Mouse (Mus musculus) kidney, postnatal 0 days (tissue): ENCODE data around the gene Epas1. TPM values are rescaled to one million over a fixed set of nuclear protein-coding genes. Genes with fewer than 3 reads are reported as not detected.

ENCODE experiments used
- ATAC-seq: fragments of 200-750 bp; cut with Nextera tagmentation; replicated peaks from 2 replicates; pipeline ENCODE4 v1.8.0; 2017; ENCODE audit warnings: low read depth, moderate number of reproducible peaks, moderate TSS enrichment, moderate library complexity; ENCODE audit not compliant: low FRiP score
- DNase-seq: peaks from one replicate; pipeline ENCODE4 v3.0.0-alpha.2; 2016; ENCODE audit warnings: low spot score
- H3K27ac ChIP-seq: fragments of 300-500 bp; sonication (generic); 2 replicates; pipeline ENCODE4 v1.5.1; 2014; ENCODE audit warnings: mild to moderate bottlenecking
- H3K27me3 ChIP-seq: fragments of 300-500 bp; sonication (generic); 2 replicates; pipeline ENCODE4 v1.6.1; 2014; ENCODE audit warnings: low read length, mixed read lengths; ENCODE audit not compliant: insufficient read depth
- H3K36me3 ChIP-seq: fragments of 300-500 bp; sonication (generic); 2 replicates; pipeline ENCODE4 v1.6.1; 2014; ENCODE audit warnings: low read length, mixed read lengths; ENCODE audit not compliant: insufficient read depth
- H3K4me1 ChIP-seq: fragments of 300-500 bp; sonication (generic); replicated peaks from 2 replicates; pipeline ENCODE4 v1.6.1; 2014; ENCODE audit warnings: antibody characterized with exemption, low read length, mixed read lengths; ENCODE audit not compliant: insufficient read depth
- H3K4me2 ChIP-seq: fragments of 300-500 bp; sonication (generic); 2 replicates; pipeline ENCODE4 v1.6.1; 2014; ENCODE audit warnings: mild to moderate bottlenecking, low read length, moderate library complexity, mixed read lengths
- H3K4me3 ChIP-seq: fragments of 300-500 bp; sonication (generic); replicated peaks from 2 replicates; pipeline ENCODE4 v1.5.1; 2014; ENCODE audit warnings: low read depth, low read length
- H3K9ac ChIP-seq: fragments of 300-500 bp; sonication (generic); 2 replicates; pipeline ENCODE4 v1.6.1; 2014; ENCODE audit warnings: low read depth, low read length
- H3K9me3 ChIP-seq: fragments of 300-500 bp; sonication (generic); replicated peaks from 2 replicates; pipeline ENCODE4 v1.6.1; 2016; ENCODE audit warnings: low read length, inconsistent platforms, mixed read lengths
- CTCF ChIP-seq: IDR thresholded peaks from 2 replicates; pipeline ENCODE4 v1.5.1; 2016; ENCODE audit warnings: antibody characterized with exemption, low read depth, mild to moderate bottlenecking, moderate library complexity
- WGBS: fragments of 180-500 bp; shearing (Covaris S2); extraction: QIAGEN DNeasy Blood & Tissue Kit; methylation state at CpG from one replicate; pipeline ENCODE4 v1.1.7; 2014; 5-methylcytosine and 5-hydroxymethylcytosine counted together
- polyA plus RNA-seq: library from polyadenylated mRNA; unstranded; fragments of >200 nt; fragmentation: Nextera tagmentation; extraction: Ambion mirVana; gene quantifications from 2 replicates; pipeline ENCODE4 v1.2.1, GENCODE M21; 2015

Epas1 gene
- polyA plus RNA-seq, 1 experiment from 2014 or later = 14.3 TPM

GRCm38 (mm10) chr17:86713591-86713990 is 39.9 kb upstream of the Epas1 start:
- no peak overlapping the region for H3K9ac ChIP-seq
- H3K27ac ChIP-seq = no peak overlapping the region
- H3K4me2 ChIP-seq = no peak overlapping the region
- TF ChIP-seq CTCF = no peak
- H3K9me3 ChIP-seq = no peaks in the 10 kb centered on the region
- ATAC-seq = peak; percentile 63
- H3K4me1 ChIP-seq = peaks cover 4% of the 10 kb centered on the region; the same call in 1 of the 2 replicates
- H3K36me3 ChIP-seq = no peaks in the 10 kb centered on the region
- no peak overlapping the region for H3K4me3 ChIP-seq
- WGBS = 7% methylated on average over 8 of the region's 8 CpGs
- peak; percentile 80 for DNase-seq
- H3K27me3 ChIP-seq = no peaks in the 10 kb centered on the region

GRCm38 (mm10) chr17:86724786-86725415 is 28.6 kb upstream of the Epas1 start:
- no peak overlapping the region for H3K4me3 ChIP-seq
- no peak for DNase-seq
- no peak for TF ChIP-seq CTCF
- no peaks in the 10 kb centered on the region for H3K4me1 ChIP-seq
- no peaks in the 10 kb centered on the region for H3K9me3 ChIP-seq
- H3K36me3 ChIP-seq = no peaks in the 10 kb centered on the region
- no peak overlapping the region for H3K9ac ChIP-seq
- H3K27me3 ChIP-seq = no peaks in the 10 kb centered on the region
- H3K4me2 ChIP-seq = no peak overlapping the region
- ATAC-seq = no peak
- 63% methylated on average over 8 of the region's 8 CpGs for WGBS
- no peak overlapping the region for H3K27ac ChIP-seq

- H3K4me1 ChIP-seq = no peaks in the 10 kb centered on the region
- WGBS = 88% methylated on average over 7 of the region's 7 CpGs
- H3K9me3 ChIP-seq = no peaks in the 10 kb centered on the region
- H3K27me3 ChIP-seq = no peaks in the 10 kb centered on the region
- H3K4me2 ChIP-seq = no peak overlapping the region
- no peaks in the 10 kb centered on the region for H3K36me3 ChIP-seq
- DNase-seq (no peak), ATAC-seq (no peak)
- no peak overlapping the region for H3K9ac ChIP-seq
- no peak for TF ChIP-seq CTCF
- H3K27ac ChIP-seq = no peak overlapping the region
- H3K4me3 ChIP-seq = no peak overlapping the region
Measured at GRCm38 (mm10) chr17:86726480-86726879, 27.0 kb upstream of the Epas1 start.

- Histone ChIP-seq H3K27me3 (no peaks in the 10 kb centered on the region), H3K27ac (no peak overlapping the region), H3K36me3 (no peaks in the 10 kb centered on the region), H3K9ac (no peak overlapping the region), H3K4me3 (no peak overlapping the region), H3K4me2 (no peak overlapping the region), H3K4me1 (no peaks in the 10 kb centered on the region), H3K9me3 (no peaks in the 10 kb centered on the region)
- DNase-seq = no peak
- 78% methylated on average over 7 of the region's 7 CpGs for WGBS
- TF ChIP-seq CTCF = no peak
- ATAC-seq = no peak
Measured at GRCm38 (mm10) chr17:86727031-86727430, 26.5 kb upstream of the Epas1 start.

GRCm38 (mm10) chr17:86731273-86731672 is 22.2 kb upstream of the Epas1 start:
- no peak for ATAC-seq
- WGBS = 80% methylated on average over 6 of the region's 6 CpGs
- no peak overlapping the region for H3K4me3 ChIP-seq

GRCm38 (mm10) chr17:86732024-86732423 is 21.5 kb upstream of the Epas1 start:
- Histone ChIP-seq H3K9me3 (no peaks in the 10 kb centered on the region), H3K4me3 (no peak overlapping the region), H3K4me1 (no peaks in the 10 kb centered on the region), H3K27ac (no peak overlapping the region; the same call in 1 of the 2 replicates), H3K36me3 (no peaks in the 10 kb centered on the region), H3K4me2 (peak overlapping the region; percentile 17; the same call in 1 of the 2 replicates), H3K9ac (no peak overlapping the region), H3K27me3 (no peaks in the 10 kb centered on the region)
- DNase-seq = peak; percentile 86
- 7% methylated on average over 11 of the region's 11 CpGs for WGBS
- TF ChIP-seq CTCF = no peak
- ATAC-seq = peak; percentile 87

More at GRCm38 (mm10) chr17:86731273-86731672, 22.2 kb upstream of the Epas1 start:
- Histone ChIP-seq H3K27ac (no peak overlapping the region), H3K4me1 (no peaks in the 10 kb centered on the region), H3K9me3 (no peaks in the 10 kb centered on the region), H3K27me3 (no peaks in the 10 kb centered on the region), H3K9ac (no peak overlapping the region), H3K4me2 (no peak overlapping the region), H3K36me3 (no peaks in the 10 kb centered on the region)
- TF ChIP-seq CTCF = no peak
- DNase-seq = no peak
